Mouse (Mus musculus): Measurements from ENCODE around the gene Pigf. TPM values are rescaled to one million over a fixed set of nuclear protein-coding genes. Genes with fewer than 3 reads are reported as not detected.

The Pigf gene
- polyA plus RNA-seq, 1 experiment, result 17.9 TPM

GRCm38 (mm10) chr17:87041739-87042138 is 16.5 kb upstream of the Pigf start:
- Histone ChIP-seq H3K4me1 (ENCODE audit: control insufficient read depth, insufficient read depth, low read length) (no peaks in the 10 kb centered on the region), H3K27ac (ENCODE audit: insufficient read depth, low read length) (no peak overlapping the region), H3K4me3 (ENCODE audit: insufficient read depth, low read length) (no peak overlapping the region)
- TF ChIP-seq POLR2A (IDR thresholded peaks at IDR 0.05; ENCODE audit: low read depth, low read length), result no peak
- TF ChIP-seq CTCF (IDR thresholded peaks at IDR 0.05; ENCODE audit: borderline replicate concordance, insufficient read depth, low read length), result no peak

GRCm38 (mm10) chr17:87038496-87038895 is 13.3 kb upstream of the Pigf start:
- TF ChIP-seq CTCF (IDR thresholded peaks at IDR 0.05; ENCODE audit: borderline replicate concordance, insufficient read depth, low read length) (no peak), POLR2A (IDR thresholded peaks at IDR 0.05; ENCODE audit: low read depth, low read length) (no peak)
- H3K4me3 ChIP-seq (ENCODE audit: insufficient read depth, low read length), result no peak overlapping the region
- no peaks in the 10 kb centered on the region for H3K4me1 ChIP-seq (ENCODE audit: control insufficient read depth, insufficient read depth, low read length)
- H3K27ac ChIP-seq (ENCODE audit: insufficient read depth, low read length), result no peak overlapping the region

GRCm38 (mm10) chr17:87036141-87037073 is 11.2 kb upstream of the Pigf start:
- no peak for TF ChIP-seq POLR2A (IDR thresholded peaks at IDR 0.05; ENCODE audit: low read depth, low read length)
- no peak for TF ChIP-seq CTCF (IDR thresholded peaks at IDR 0.05; ENCODE audit: borderline replicate concordance, insufficient read depth, low read length)
- no peak overlapping the region for H3K4me3 ChIP-seq (ENCODE audit: insufficient read depth, low read length)
- H3K4me1 ChIP-seq (ENCODE audit: control insufficient read depth, insufficient read depth, low read length), result no peaks in the 10 kb centered on the region
- no peak overlapping the region for H3K27ac ChIP-seq (ENCODE audit: insufficient read depth, low read length)

GRCm38 (mm10) chr17:87024491-87025242 is 539 bp downstream of the Pigf start:
- Histone ChIP-seq H3K4me3 (ENCODE audit: insufficient read depth, low read length) (peak overlapping the region; percentile 86), H3K4me1 (ENCODE audit: control insufficient read depth, insufficient read depth, low read length) (no peaks in the 10 kb centered on the region; the same call in 1 of the 2 replicates), H3K27ac (ENCODE audit: insufficient read depth, low read length) (no peak overlapping the region)
- TF ChIP-seq CTCF (IDR thresholded peaks at IDR 0.05; ENCODE audit: borderline replicate concordance, insufficient read depth, low read length), result no peak
- no peak for TF ChIP-seq POLR2A (IDR thresholded peaks at IDR 0.05; ENCODE audit: low read depth, low read length)

GRCm38 (mm10) chr17:87019692-87020091 is 5.5 kb downstream of the Pigf start:
- Histone ChIP-seq H3K4me1 (ENCODE audit: control insufficient read depth, insufficient read depth, low read length) (no peaks in the 10 kb centered on the region), H3K27ac (ENCODE audit: insufficient read depth, low read length) (no peak overlapping the region), H3K4me3 (ENCODE audit: insufficient read depth, low read length) (no peak overlapping the region)
- no peak for TF ChIP-seq POLR2A (IDR thresholded peaks at IDR 0.05; ENCODE audit: low read depth, low read length)
- TF ChIP-seq CTCF (IDR thresholded peaks at IDR 0.05; ENCODE audit: borderline replicate concordance, insufficient read depth, low read length), result no peak

GRCm38 (mm10) chr17:87011301-87012019 is 13.7 kb downstream of the Pigf start:
- H3K4me3 ChIP-seq (ENCODE audit: insufficient read depth, low read length), result no peak overlapping the region
- TF ChIP-seq CTCF (IDR thresholded peaks at IDR 0.05; ENCODE audit: borderline replicate concordance, insufficient read depth, low read length) (no peak), POLR2A (IDR thresholded peaks at IDR 0.05; ENCODE audit: low read depth, low read length) (no peak)
- no peaks in the 10 kb centered on the region for H3K4me1 ChIP-seq (ENCODE audit: control insufficient read depth, insufficient read depth, low read length)
- no peak overlapping the region for H3K27ac ChIP-seq (ENCODE audit: insufficient read depth, low read length)

- no peak for TF ChIP-seq POLR2A (IDR thresholded peaks at IDR 0.05; ENCODE audit: low read depth, low read length)
- no peak for TF ChIP-seq CTCF (IDR thresholded peaks at IDR 0.05; ENCODE audit: borderline replicate concordance, insufficient read depth, low read length)
- H3K27ac ChIP-seq (ENCODE audit: insufficient read depth, low read length), result no peak overlapping the region
- no peak overlapping the region for H3K4me3 ChIP-seq (ENCODE audit: insufficient read depth, low read length)
- H3K4me1 ChIP-seq (ENCODE audit: control insufficient read depth, insufficient read depth, low read length), result no peaks in the 10 kb centered on the region
These were observed 16.3 kb downstream of the Pigf start for GRCm38 (mm10) chr17:87008950-87009349.

GRCm38 (mm10) chr17:86997323-86997722 is 27.9 kb downstream of the Pigf start:
- H3K27ac ChIP-seq (ENCODE audit: insufficient read depth, low read length), result no peak overlapping the region
- H3K4me3 ChIP-seq (ENCODE audit: insufficient read depth, low read length), result no peak overlapping the region
- TF ChIP-seq POLR2A (IDR thresholded peaks at IDR 0.05; ENCODE audit: low read depth, low read length) (no peak), CTCF (IDR thresholded peaks at IDR 0.05; ENCODE audit: borderline replicate concordance, insufficient read depth, low read length) (no peak)
- no peaks in the 10 kb centered on the region for H3K4me1 ChIP-seq (ENCODE audit: control insufficient read depth, insufficient read depth, low read length)

GRCm38 (mm10) chr17:86991306-86991705 is 33.9 kb downstream of the Pigf start:
- Histone ChIP-seq H3K4me3 (ENCODE audit: insufficient read depth, low read length) (no peak overlapping the region), H3K27ac (ENCODE audit: insufficient read depth, low read length) (no peak overlapping the region), H3K4me1 (ENCODE audit: control insufficient read depth, insufficient read depth, low read length) (no peaks in the 10 kb centered on the region)
- TF ChIP-seq POLR2A (IDR thresholded peaks at IDR 0.05; ENCODE audit: low read depth, low read length) (no peak), CTCF (IDR thresholded peaks at IDR 0.05; ENCODE audit: borderline replicate concordance, insufficient read depth, low read length) (no peak)

Data from embryonic fibroblast, embryonic 13.5 days (primary cell).